Mouse (Mus musculus): ENCODE measurements around the gene Ubc. TPM values are rescaled to one million over a fixed set of nuclear protein-coding genes. Genes with fewer than 3 reads are reported as not detected.
"Not testable (repeated sequence)": the region's sequence is repeated elsewhere in the genome, so short reads cannot be mapped to it uniquely, and the experiment has no call there.

The Ubc gene
- polyA plus RNA-seq, 1 experiment from 2014 or later, result 531 TPM

DNA sequence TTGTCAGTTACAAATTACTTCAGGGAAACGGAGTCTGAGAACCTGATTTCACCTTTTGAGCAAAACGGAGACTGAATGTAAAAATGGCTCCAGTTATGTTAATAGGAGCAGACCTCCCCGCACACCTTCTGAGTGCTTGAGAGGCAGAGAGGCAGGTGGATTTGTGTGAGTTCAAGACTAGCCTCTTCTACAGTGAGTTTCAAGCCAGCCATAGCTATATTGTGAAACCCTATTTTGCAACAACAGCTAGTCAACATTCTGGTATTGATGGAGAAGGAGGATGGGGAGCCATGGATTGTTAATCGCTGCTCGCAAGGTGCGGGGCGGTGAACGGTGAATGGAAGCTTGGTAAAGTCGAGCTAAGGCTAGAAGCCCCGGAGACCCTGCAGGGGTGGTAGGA lies 12.5 kb upstream of the Ubc start:
- Histone ChIP-seq H3K9me3 (ENCODE audit: low read length) (no peaks in the 10 kb centered on the region), H3K4me3 (ENCODE audit: low read depth, low read length) (peak overlapping the region; percentile 24), H3K4me2 (ENCODE audit: low read depth, low read length) (peak overlapping the region; percentile 90), H3K36me3 (replicated peaks; ENCODE audit: insufficient read depth, low read length) (no peaks in the 10 kb centered on the region), H3K27ac (ENCODE audit: low read depth) (peak overlapping the region; percentile 74), H3K9ac (replicated peaks) (peak overlapping the region; percentile 33), H3K4me1 (ENCODE audit: insufficient read depth) (peaks cover 17% of the 10 kb centered on the region), H3K27me3 (ENCODE audit: insufficient read depth, low read length) (no peaks in the 10 kb centered on the region)
- 49% methylated on average over 10 of the region's 10 CpGs for WGBS (ENCODE audit: insufficient replicate concordance)
- TF ChIP-seq EP300 (IDR thresholded peaks at IDR 0.05; ENCODE audit: low read depth) (no peak), CTCF (IDR thresholded peaks at IDR 0.05; ENCODE audit: low read depth) (no peak)
- ATAC-seq (peak; percentile 18; the same call in 1 of the 2 replicates), DNase-seq (no peak)

DNA sequence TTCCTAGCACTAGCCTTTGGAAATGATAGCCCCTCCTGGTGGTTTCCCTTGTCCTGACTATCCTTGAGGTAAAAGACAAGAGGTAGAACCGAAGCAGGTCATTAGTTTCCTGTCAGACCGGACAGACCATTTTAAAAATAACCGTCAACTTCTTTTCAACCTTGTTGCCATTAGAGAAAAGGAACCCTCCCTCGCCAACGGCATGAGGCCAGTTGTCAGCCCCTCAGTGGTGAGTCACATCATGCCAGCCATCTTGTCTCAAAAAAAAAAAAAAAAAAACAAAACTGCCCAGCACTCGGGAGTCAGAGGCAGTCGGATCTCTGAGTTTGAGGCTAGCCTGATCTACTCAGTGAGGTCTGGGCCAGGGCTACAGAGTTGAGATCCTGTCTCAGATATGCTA lies 10.9 kb upstream of the Ubc start:
- 44% methylated on average over 7 of the region's 7 CpGs for WGBS (ENCODE audit: insufficient replicate concordance)
- ATAC-seq, result no peak

GRCm38 (mm10) chr5:125395008-125395407 lies 5.0 kb upstream of the Ubc start:
- WGBS (ENCODE audit: insufficient replicate concordance), result 42% methylated on average over 3 of the region's 3 CpGs
- Histone ChIP-seq H3K4me3 (ENCODE audit: low read depth, low read length) (no peak overlapping the region), H3K9me3 (ENCODE audit: low read length) (no peaks in the 10 kb centered on the region), H3K4me2 (ENCODE audit: low read depth, low read length) (peak overlapping the region; percentile 70; the same call in 1 of the 2 replicates), H3K27ac (ENCODE audit: low read depth) (peak overlapping the region; percentile 100; the same call in 1 of the 2 replicates), H3K9ac (replicated peaks) (no peak overlapping the region), H3K27me3 (ENCODE audit: insufficient read depth, low read length) (no peaks in the 10 kb centered on the region), H3K36me3 (replicated peaks; ENCODE audit: insufficient read depth, low read length) (no peaks in the 10 kb centered on the region), H3K4me1 (ENCODE audit: insufficient read depth) (peaks cover 37% of the 10 kb centered on the region)
- ATAC-seq (no peak), DNase-seq (no peak)
- TF ChIP-seq CTCF (IDR thresholded peaks at IDR 0.05; ENCODE audit: low read depth) (no peak), EP300 (IDR thresholded peaks at IDR 0.05; ENCODE audit: low read depth) (no peak)

More for the DNA sequence above, 10.9 kb upstream of the Ubc start:
- no peaks in the 10 kb centered on the region for H3K27me3 ChIP-seq (ENCODE audit: insufficient read depth, low read length)
- no peak overlapping the region for H3K9ac ChIP-seq (replicated peaks)
- no peaks in the 10 kb centered on the region for H3K36me3 ChIP-seq (replicated peaks; ENCODE audit: insufficient read depth, low read length)
- DNase-seq, result no peak
- H3K9me3 ChIP-seq (ENCODE audit: low read length), result no peaks in the 10 kb centered on the region
- no peak overlapping the region for H3K27ac ChIP-seq (ENCODE audit: low read depth)
- H3K4me2 ChIP-seq (ENCODE audit: low read depth, low read length), result no peak overlapping the region
- TF ChIP-seq CTCF (IDR thresholded peaks at IDR 0.05; ENCODE audit: low read depth) (no peak), EP300 (IDR thresholded peaks at IDR 0.05; ENCODE audit: low read depth) (no peak)
- H3K4me1 ChIP-seq (ENCODE audit: insufficient read depth), result peaks cover 4% of the 10 kb centered on the region
- H3K4me3 ChIP-seq (ENCODE audit: low read depth, low read length), result no peak overlapping the region

DNA sequence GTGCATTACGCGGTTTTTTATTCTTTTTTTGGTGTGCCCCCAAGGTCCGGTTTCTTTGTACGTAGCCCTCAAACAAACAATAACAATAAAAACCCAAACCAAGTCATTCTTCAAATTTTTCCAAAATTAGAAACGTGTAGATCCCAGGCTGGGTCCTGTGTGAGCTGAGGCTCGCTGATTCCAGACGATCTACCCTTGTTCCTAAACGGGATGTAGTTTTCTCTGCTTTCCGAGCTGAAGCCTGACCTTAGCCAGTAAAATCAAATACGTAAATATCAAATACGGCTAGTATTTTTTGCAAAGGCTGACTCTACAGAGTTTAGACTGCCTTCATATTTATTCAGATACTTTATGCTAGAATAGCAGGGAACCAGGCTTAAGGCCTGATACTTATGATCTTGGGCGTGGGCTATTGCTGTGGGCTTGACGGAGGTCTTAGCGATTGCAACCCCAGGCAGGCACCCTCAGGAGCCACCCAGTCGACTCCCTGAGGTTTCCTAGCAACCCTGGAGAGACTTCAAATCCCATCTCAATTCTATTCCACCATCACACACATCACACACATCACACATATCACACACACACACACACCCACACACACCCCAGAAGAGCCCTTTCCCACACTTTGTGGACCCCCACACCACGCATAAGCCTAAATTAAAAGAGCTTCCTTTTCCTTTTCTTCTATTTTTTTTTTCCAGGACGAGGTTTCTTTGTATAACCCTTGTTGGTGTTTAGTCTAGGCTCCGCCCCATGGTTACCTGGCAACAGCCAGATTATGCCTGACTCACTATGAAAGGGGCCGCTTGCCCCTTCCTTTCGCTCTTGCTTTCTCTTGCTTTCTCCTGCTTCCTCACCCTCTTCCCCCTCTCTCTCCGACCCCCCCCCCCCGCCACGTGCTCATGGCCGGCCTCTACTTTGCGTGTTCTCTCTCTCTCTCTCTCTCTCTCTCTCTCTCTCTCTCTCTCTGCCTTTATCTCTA lies 3.9 kb upstream of the Ubc start:
- Histone ChIP-seq H3K4me2 (ENCODE audit: low read depth, low read length) (peak overlapping the region; percentile 70), H3K9ac (replicated peaks) (peak overlapping the region; percentile 63), H3K9me3 (ENCODE audit: low read length) (no peaks in the 10 kb centered on the region), H3K27ac (ENCODE audit: low read depth) (peak overlapping the region; percentile 100), H3K4me1 (ENCODE audit: insufficient read depth) (peaks cover 37% of the 10 kb centered on the region), H3K4me3 (ENCODE audit: low read depth, low read length) (peak overlapping the region; percentile 40), H3K27me3 (ENCODE audit: insufficient read depth, low read length) (no peaks in the 10 kb centered on the region), H3K36me3 (replicated peaks; ENCODE audit: insufficient read depth, low read length) (no peaks in the 10 kb centered on the region)
- ATAC-seq (no peak), DNase-seq (peak; percentile 87)
- no peak for TF ChIP-seq EP300 (IDR thresholded peaks at IDR 0.05; ENCODE audit: low read depth)
- no peak for TF ChIP-seq CTCF (IDR thresholded peaks at IDR 0.05; ENCODE audit: low read depth)
- WGBS (ENCODE audit: insufficient replicate concordance), result 8% methylated on average over 24 of the region's 25 CpGs

DNA sequence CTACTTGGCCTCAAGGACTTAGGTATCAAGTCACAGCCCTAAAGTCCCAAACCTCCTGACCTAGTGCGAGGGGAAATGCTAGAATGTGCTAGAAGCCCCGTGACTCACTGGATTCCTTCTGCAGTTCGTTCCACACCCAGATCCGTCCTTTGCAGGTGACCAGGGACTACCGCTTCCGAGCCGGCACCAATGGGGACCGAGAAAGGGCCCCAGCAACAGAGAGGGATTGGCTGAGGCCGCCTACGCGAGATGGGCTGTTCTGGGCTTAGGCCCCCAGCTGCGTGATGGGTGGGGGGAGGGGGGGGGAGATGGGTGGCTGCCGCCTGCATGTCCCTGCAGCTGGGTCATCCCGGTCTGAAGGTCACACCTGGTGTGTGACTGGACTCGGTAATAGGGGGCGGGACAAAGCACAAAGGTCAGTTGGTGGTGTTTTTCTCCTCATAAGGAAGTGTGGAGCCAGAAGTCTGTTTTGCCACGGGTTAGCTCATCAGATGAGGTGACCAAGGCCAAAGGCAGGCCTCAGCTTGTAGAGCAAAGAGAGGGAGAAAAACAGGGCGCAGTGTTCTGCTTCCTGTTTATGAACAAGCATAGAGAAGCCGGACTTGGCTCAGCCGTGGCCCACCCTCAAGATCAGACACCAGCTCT lies 3.1 kb upstream of the Ubc start:
- Histone ChIP-seq H3K4me1 (ENCODE audit: insufficient read depth) (peaks cover 40% of the 10 kb centered on the region), H3K27me3 (ENCODE audit: insufficient read depth, low read length) (no peaks in the 10 kb centered on the region), H3K9me3 (ENCODE audit: low read length) (no peaks in the 10 kb centered on the region), H3K36me3 (replicated peaks; ENCODE audit: insufficient read depth, low read length) (peaks cover 6% of the 10 kb centered on the region; the same call in 1 of the 2 replicates), H3K27ac (ENCODE audit: low read depth) (peak overlapping the region; percentile 100), H3K4me2 (ENCODE audit: low read depth, low read length) (peak overlapping the region; percentile 70), H3K4me3 (ENCODE audit: low read depth, low read length) (peak overlapping the region; percentile 40), H3K9ac (replicated peaks) (peak overlapping the region; percentile 63)
- ATAC-seq, result peak; percentile 85
- TF ChIP-seq EP300 (IDR thresholded peaks at IDR 0.05; ENCODE audit: low read depth), result peak; percentile 88
- TF ChIP-seq CTCF (IDR thresholded peaks at IDR 0.05; ENCODE audit: low read depth), result no peak
- WGBS (ENCODE audit: insufficient replicate concordance), result 0% methylated on average over 20 of the region's 20 CpGs
- DNase-seq, result peak; percentile 94

- TF ChIP-seq CTCF (IDR thresholded peaks at IDR 0.05; ENCODE audit: low read depth) (no peak), EP300 (IDR thresholded peaks at IDR 0.05; ENCODE audit: low read depth) (no peak)
- 38% methylated on average over 1 of the region's 1 CpGs for WGBS (ENCODE audit: insufficient replicate concordance)
- no peaks in the 10 kb centered on the region for H3K9me3 ChIP-seq (ENCODE audit: low read length)
- no peaks in the 10 kb centered on the region for H3K27me3 ChIP-seq (ENCODE audit: insufficient read depth, low read length)
- ATAC-seq (peak; percentile 1; the same call in 1 of the 2 replicates), DNase-seq (no peak)
- peak overlapping the region; percentile 40 for H3K4me3 ChIP-seq (ENCODE audit: low read depth, low read length)
- H3K27ac ChIP-seq (ENCODE audit: low read depth), result peak overlapping the region; percentile 100
- peaks cover 8% of the 10 kb centered on the region; the same call in 1 of the 2 replicates for H3K36me3 ChIP-seq (replicated peaks; ENCODE audit: insufficient read depth, low read length)
- H3K4me2 ChIP-seq (ENCODE audit: low read depth, low read length), result peak overlapping the region; percentile 70
- peak overlapping the region; percentile 60 for H3K9ac ChIP-seq (replicated peaks)
- peaks cover 40% of the 10 kb centered on the region for H3K4me1 ChIP-seq (ENCODE audit: insufficient read depth)
Observed at GRCm38 (mm10) chr5:125392618-125392976, 2.6 kb upstream of the Ubc start.

- not testable (repeated sequence) for H3K36me3 ChIP-seq (replicated peaks; ENCODE audit: insufficient read depth, low read length); H3K27me3 ChIP-seq (ENCODE audit: insufficient read depth, low read length); ATAC-seq; DNase-seq; H3K9ac ChIP-seq (replicated peaks); H3K4me3 ChIP-seq (ENCODE audit: low read depth, low read length); H3K9me3 ChIP-seq (ENCODE audit: low read length)
- Histone ChIP-seq H3K27ac (ENCODE audit: low read depth) (peak overlapping the region; percentile 100), H3K4me1 (ENCODE audit: insufficient read depth) (peaks cover 40% of the 10 kb centered on the region), H3K4me2 (ENCODE audit: low read depth, low read length) (peak overlapping the region; percentile 70; the same call in 1 of the 2 replicates)
- 89% methylated on average over 4 of the region's 4 CpGs for WGBS (ENCODE audit: insufficient replicate concordance)
Observed at GRCm38 (mm10) chr5:125392176-125392575, 2.2 kb upstream of the Ubc start.
